Mouse (Mus musculus) myocyte (in vitro differentiated cells): ENCODE measurements around the gene Hcn1.

Source experiments
- E2F4 ChIP-seq: IDR thresholded peaks from one replicate; pipeline ENCODE4 v1.6.1; 2011; ENCODE audit warnings: mild to moderate bottlenecking, control low read depth, moderate library complexity; ENCODE audit not compliant: insufficient read depth
- POLR2A ChIP-seq: IDR thresholded peaks from one replicate; pipeline ENCODE4 v1.6.1; 2011; ENCODE audit warnings: low read depth, mild to moderate bottlenecking, control low read depth, moderate library complexity; ENCODE audit not compliant: insufficient read length
- POLR2AphosphoS2 ChIP-seq: IDR thresholded peaks from one replicate; pipeline ENCODE4 v1.6.1; 2011; ENCODE audit warnings: low read depth, control low read depth; ENCODE audit not compliant: insufficient read length
- TCF12 ChIP-seq: IDR thresholded peaks from one replicate; pipeline ENCODE4 v1.6.1; 2011; ENCODE audit warnings: mild to moderate bottlenecking, control low read depth; ENCODE audit not compliant: poor library complexity, insufficient read depth, severe bottlenecking

DNA sequence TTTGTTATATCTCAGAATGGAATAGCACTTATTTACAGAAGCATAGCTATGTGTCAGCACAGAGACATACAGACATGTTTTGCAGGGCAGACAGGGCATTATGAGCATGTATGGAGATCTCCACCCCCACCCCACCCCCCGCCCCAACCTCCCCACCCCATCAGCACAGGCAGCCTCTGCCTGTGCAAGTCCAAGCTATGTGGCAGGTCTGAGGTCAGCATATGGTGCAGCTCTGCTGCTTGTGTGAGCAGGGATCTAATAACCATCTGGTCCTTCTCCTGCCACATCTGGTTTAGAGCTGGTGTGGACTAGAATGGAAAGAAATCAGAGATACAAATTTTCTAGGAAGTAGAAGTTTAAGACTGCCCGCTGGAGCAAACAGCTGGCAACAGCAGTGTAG lies 424.4 kb downstream of the Hcn1 start:
- no peak for TF ChIP-seq TCF12
- TF ChIP-seq POLR2AphosphoS2, result no peak
- TF ChIP-seq POLR2A, result no peak
- TF ChIP-seq E2F4, result no peak
